Mouse (Mus musculus) limb, embryonic 13.5 days (tissue): ENCODE results near the gene Phldb2. TPM values are rescaled to one million over a fixed set of nuclear protein-coding genes. Genes with fewer than 3 reads are reported as not detected.

Source experiments
- ATAC-seq: fragments of 200-750 bp; cut with Nextera tagmentation; 2 replicates; pipeline ENCODE4 v1.8.0; 2017; ENCODE audit warnings: low read depth, moderate number of reproducible peaks, moderate TSS enrichment; ENCODE audit not compliant: low FRiP score
- H3K27ac ChIP-seq: fragments of 300-500 bp; sonication (generic); 2 replicates; pipeline ENCODE4 v1.5.1; 2015; ENCODE audit warnings: inconsistent platforms, mild to moderate bottlenecking, moderate library complexity
- H3K27me3 ChIP-seq: fragments of 300-500 bp; sonication (generic); 2 replicates; pipeline ENCODE4 v1.6.1; 2015; ENCODE audit warnings: mild to moderate bottlenecking, inconsistent platforms
- H3K36me3 ChIP-seq: fragments of 300-500 bp; sonication (generic); 2 replicates; pipeline ENCODE4 v1.6.1; 2015; ENCODE audit warnings: inconsistent platforms, mild to moderate bottlenecking, moderate library complexity
- H3K4me1 ChIP-seq: fragments of 300-500 bp; sonication (generic); 2 replicates; pipeline ENCODE4 v1.6.1; 2015; ENCODE audit warnings: inconsistent platforms
- H3K4me2 ChIP-seq: fragments of 300-500 bp; sonication (generic); replicated peaks from 2 replicates; pipeline ENCODE4 v1.6.1; 2015; ENCODE audit warnings: inconsistent platforms, mild to moderate bottlenecking, moderate library complexity
- H3K4me3 ChIP-seq: fragments of 300-500 bp; sonication (generic); 2 replicates; pipeline ENCODE4 v1.5.1; 2015; ENCODE audit warnings: moderate library complexity, mild to moderate bottlenecking, inconsistent platforms
- H3K9ac ChIP-seq: fragments of 300-500 bp; sonication (generic); 2 replicates; pipeline ENCODE4 v1.6.1; 2015; ENCODE audit warnings: mild to moderate bottlenecking, inconsistent platforms
- H3K9me3 ChIP-seq: fragments of 300-500 bp; sonication (generic); 2 replicates; pipeline ENCODE4 v1.6.1; 2016; ENCODE audit warnings: inconsistent platforms
- WGBS: fragments of 180-500 bp; shearing (Covaris S2); methylation state at CpG from one replicate; pipeline ENCODE4 v1.1.7; 2015; 5-methylcytosine and 5-hydroxymethylcytosine counted together
- polyA plus RNA-seq: library from polyadenylated mRNA; unstranded; fragments of >200 nt; fragmentation: Nextera tagmentation; extraction: Ambion mirVana; gene quantifications from 2 replicates; pipeline ENCODE4 v1.2.1, GENCODE M21; 2015

Gene Phldb2
- polyA plus RNA-seq, 1 experiment from 2014 or later, result 77.8 TPM

DNA sequence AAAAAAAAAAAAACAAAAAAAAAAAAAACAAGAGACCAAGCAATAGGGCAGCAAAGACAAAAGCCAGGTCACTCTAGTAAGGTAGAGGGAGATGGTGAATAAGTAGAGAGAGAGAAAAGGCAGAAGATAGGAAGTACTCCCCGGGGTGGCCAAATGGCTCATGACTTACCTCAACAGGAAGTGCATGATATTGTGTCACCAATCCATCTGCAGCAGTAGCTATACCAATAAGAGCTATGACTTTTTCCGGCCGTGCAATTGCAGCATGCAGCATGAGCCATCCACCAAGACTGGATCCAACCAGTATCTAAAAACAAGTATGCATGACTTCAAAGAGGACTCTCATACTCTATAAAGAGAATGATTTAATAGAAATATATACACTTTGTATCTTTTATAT is 216.7 kb downstream of the Phldb2 start:
- no peak overlapping the region for H3K4me3 ChIP-seq
- no peaks in the 10 kb centered on the region for H3K9me3 ChIP-seq
- no peak overlapping the region for H3K9ac ChIP-seq
- no peak overlapping the region for H3K4me2 ChIP-seq
- WGBS, result 89% methylated on average over 3 of the region's 3 CpGs
- H3K27ac ChIP-seq, result no peak overlapping the region
- no peaks in the 10 kb centered on the region for H3K27me3 ChIP-seq
- peaks cover 9% of the 10 kb centered on the region for H3K4me1 ChIP-seq
- H3K36me3 ChIP-seq, result peaks cover 52% of the 10 kb centered on the region
- ATAC-seq, result no peak

DNA sequence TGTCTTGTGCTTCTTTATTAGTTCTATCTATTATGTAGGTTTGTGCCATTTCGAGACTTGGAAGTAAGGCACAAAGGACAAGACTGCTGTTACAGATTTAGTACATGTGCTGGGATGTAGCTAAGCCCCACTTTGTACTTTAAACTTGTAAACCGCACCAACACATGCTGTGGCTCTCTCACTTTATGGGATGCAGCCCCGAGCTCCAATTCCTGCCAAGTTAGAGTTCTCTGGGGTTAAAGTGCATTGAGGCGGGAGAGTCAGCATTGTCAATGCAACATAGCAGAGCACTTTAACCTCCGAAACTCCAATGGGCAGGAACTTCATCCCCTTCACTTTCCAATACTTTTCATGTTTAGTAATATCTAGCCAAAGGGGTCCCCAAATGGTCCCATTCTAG is 224.2 kb downstream of the Phldb2 start:
- no peak overlapping the region for H3K27ac ChIP-seq
- ATAC-seq, result no peak
- no peaks in the 10 kb centered on the region for H3K27me3 ChIP-seq
- peaks cover 43% of the 10 kb centered on the region for H3K36me3 ChIP-seq
- 68% methylated on average over 5 of the region's 5 CpGs for WGBS
- H3K4me2 ChIP-seq, result no peak overlapping the region
- no peak overlapping the region for H3K4me3 ChIP-seq
- no peak overlapping the region for H3K9ac ChIP-seq
- H3K4me1 ChIP-seq, result peaks cover 7% of the 10 kb centered on the region
- H3K9me3 ChIP-seq, result no peaks in the 10 kb centered on the region

DNA sequence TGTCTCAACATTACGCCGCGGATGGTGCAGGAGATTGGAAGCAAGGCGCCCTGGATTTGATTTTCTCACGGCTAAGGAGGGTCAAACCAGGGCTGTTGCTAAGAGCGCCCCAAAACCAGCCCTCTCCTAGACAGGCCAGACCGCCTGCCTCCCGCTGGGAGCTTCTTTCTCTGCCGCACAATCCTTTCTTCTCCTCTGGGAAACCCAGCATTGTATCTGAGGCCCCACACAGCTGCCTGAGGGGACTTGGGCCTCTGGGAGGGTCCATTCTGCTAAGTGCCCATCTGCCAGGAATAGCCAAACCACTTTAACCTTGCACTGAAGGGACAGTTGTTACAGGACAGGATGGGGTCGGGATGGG is 228.7 kb downstream of the Phldb2 start:
- Histone ChIP-seq H3K9ac (peak overlapping the region; percentile 75), H3K4me3 (peak overlapping the region; percentile 59), H3K27ac (no peak overlapping the region), H3K4me1 (peaks cover 23% of the 10 kb centered on the region), H3K4me2 (peak overlapping the region; percentile 91), H3K36me3 (peaks cover 28% of the 10 kb centered on the region), H3K27me3 (no peaks in the 10 kb centered on the region), H3K9me3 (no peaks in the 10 kb centered on the region)
- ATAC-seq, result peak; percentile 60; the same call in 1 of the 2 replicates
- 3% methylated on average over 10 of the region's 10 CpGs for WGBS

DNA sequence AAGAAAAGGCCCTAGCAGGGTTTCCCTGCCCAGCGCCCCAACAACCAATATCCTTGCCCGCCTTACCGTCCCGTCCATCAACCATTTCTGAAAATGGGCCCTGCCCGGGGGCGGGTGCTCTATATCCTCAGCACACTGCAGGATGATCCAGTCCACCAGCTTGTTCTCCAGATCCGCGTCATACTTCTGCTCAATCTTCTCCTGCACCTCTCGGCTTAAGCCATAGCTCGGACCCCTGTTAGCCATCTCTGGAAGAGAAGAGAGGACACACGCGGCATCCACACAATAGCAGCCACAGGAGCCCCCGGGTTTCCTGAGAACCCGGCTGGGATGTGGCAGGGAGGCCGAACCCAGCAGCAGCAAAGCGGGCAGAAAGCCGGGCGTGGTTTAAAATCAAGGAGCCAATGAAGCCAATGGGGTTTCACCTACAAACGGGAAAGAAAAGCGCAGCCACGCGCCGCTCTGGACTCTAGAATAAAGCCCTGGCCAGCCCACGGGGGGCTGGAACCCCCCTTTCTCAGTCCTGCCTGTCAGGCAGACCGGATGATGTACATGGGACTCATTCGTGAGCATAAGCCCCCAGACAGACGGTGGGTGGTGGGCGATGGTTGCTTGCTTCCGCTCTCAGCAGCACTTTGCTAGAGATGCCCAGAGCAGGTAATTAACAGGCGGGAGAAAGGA is 229.2 kb downstream of the Phldb2 start, which contains the start of gene Tagln3:
TSS of gene Tagln3 (minus strand) at position 548 of the 681 bp plus-strand sequence.
- Histone ChIP-seq H3K27ac (no peak within 1 kb of the TSS; the same call in 1 of the 2 replicates), H3K27me3 (no peaks in the 10 kb centered on the region), H3K4me2 (peak within 1 kb of the TSS; percentile 91), H3K36me3 (peaks cover 22% of the 10 kb centered on the region), H3K9me3 (no peaks in the 10 kb centered on the region), H3K9ac (peak within 1 kb of the TSS; percentile 75), H3K4me3 (peak within 1 kb of the TSS; percentile 59), H3K4me1 (peaks cover 23% of the 10 kb centered on the region)
- WGBS, result under 1% methylated on average over 30 of the region's 30 CpGs
- ATAC-seq, result peak; percentile 76

DNA sequence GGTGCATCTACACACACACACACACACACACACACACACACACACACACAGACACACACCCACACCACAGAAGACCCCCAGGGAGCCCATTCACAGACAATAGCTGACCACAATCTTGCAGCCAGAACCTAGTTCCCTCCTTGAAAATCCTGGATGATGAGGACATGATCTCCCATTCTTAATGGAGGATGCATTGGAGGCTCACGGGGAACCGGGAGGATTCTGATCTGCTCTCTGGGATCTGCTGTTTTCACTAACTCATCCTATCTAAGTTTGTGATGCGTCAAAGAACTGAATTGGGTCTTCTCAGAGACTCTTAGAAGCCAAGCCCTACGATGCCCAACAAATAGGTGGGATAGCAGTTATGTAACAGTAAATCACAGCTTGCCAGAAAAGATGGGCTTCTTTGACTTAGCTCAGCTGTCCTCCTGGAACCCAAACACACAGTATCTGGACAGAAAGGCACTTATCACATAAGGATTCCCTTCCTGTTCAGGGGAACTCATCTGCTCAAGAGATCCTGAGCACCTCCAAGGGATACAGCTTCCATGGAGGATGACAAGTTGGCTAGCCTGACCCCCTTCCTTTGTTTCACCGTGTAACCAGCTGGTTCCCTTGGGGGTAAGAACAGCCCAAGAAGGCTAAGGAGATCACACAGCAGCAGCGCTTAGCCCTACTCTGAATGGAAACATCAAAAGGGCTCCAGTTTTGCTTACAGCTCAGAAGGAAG is 230.1 kb downstream of the Phldb2 start:
- H3K4me3 ChIP-seq, result peak overlapping the region; percentile 59
- H3K4me1 ChIP-seq, result peaks cover 23% of the 10 kb centered on the region
- WGBS, result 57% methylated on average over 6 of the region's 6 CpGs
- no peaks in the 10 kb centered on the region for H3K9me3 ChIP-seq
- peak overlapping the region; percentile 75 for H3K9ac ChIP-seq
- no peak overlapping the region for H3K27ac ChIP-seq
- peak; percentile 37; the same call in 1 of the 2 replicates for ATAC-seq
- no peaks in the 10 kb centered on the region for H3K27me3 ChIP-seq
- peak overlapping the region; percentile 91 for H3K4me2 ChIP-seq
- peaks cover 24% of the 10 kb centered on the region for H3K36me3 ChIP-seq

DNA sequence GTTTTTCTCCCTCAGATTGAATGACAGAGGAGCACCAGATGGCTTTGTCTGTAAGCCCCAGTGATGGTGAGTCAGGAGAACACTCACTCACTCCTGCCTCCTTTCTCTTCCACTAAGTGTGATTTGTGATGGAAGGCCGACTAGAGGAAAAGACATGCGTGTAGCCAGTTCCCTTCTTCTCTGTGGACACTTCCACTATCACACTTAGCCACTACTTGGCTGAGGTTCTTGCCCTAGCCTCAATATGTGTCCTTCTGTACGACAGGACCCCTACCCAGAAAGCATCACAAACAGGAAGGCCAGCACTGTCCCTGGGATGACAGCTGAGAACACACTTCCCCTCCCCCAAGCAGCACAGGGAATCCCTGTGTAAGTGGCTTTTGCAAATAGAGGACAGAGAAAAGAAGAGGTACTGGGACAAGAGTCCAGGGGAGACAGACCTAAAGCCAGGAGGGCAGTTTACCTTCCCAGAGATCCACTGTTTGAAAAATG is 230.9 kb downstream of the Phldb2 start:
- Histone ChIP-seq H3K4me3 (no peak overlapping the region), H3K36me3 (peaks cover 25% of the 10 kb centered on the region), H3K9ac (no peak overlapping the region), H3K27ac (no peak overlapping the region), H3K4me2 (peak overlapping the region; percentile 91), H3K9me3 (no peaks in the 10 kb centered on the region), H3K4me1 (peaks cover 23% of the 10 kb centered on the region), H3K27me3 (no peaks in the 10 kb centered on the region)
- 84% methylated on average over 3 of the region's 3 CpGs for WGBS
- no peak for ATAC-seq

DNA sequence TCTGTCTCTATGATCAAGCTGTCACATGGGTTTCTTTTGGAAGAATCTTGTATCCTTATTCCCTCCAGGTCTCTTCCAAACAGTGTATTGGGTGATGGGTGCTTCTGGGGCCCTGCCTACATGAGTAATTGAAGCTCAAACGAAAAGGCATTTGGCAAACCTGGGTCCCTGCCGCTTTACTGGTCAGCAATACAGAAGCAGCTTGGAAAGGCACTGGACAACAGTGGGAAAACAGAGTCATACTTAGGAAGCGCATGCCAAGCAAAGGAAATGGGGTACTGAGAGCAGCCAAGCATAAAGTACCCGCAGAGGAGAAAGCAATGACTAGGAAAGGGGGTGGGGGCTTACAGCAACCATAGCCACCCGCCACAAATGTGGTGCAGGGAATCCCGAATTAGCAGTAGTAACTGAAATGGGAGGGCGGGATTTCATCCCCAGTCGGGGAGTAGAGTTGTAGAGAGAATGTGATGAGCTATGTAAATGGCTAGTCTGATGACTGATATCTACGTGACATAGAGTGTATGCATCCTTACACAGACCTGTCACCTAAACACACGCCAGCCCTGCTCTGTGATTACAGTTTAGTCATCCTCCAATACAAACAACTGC is 233.3 kb downstream of the Phldb2 start:
- no peak overlapping the region for H3K4me2 ChIP-seq
- H3K9me3 ChIP-seq, result 0 out of 2 replicates have a peak, but pooled peaks cover 10% of the 10 kb centered on the region
- no peaks in the 10 kb centered on the region for H3K27me3 ChIP-seq
- ATAC-seq, result no peak
- H3K4me3 ChIP-seq, result no peak overlapping the region
- H3K27ac ChIP-seq, result no peak overlapping the region
- H3K36me3 ChIP-seq, result peaks cover 38% of the 10 kb centered on the region
- WGBS, result 87% methylated on average over 10 of the region's 10 CpGs
- H3K9ac ChIP-seq, result no peak overlapping the region
- peaks cover 23% of the 10 kb centered on the region for H3K4me1 ChIP-seq

DNA sequence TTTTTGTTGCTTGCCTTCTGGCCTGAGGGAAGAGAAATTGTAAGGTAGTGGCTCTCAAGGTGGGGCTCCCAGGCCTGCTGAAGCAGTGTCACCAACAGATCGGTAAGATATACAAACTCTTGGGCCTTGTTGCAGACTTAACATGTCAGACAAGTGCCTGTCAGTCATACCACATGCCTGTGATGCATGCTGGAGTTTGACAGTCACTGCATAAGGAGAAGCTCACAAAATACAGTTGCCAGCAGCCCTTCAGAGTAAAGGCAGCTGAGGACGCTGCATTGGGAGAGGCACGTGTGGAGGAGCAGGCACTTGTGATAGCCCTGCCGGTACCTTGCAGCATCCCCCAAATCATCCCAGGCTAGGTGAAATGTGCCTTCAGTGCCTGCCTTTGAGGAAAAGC is 235.1 kb downstream of the Phldb2 start:
- ATAC-seq, result no peak
- Histone ChIP-seq H3K4me1 (peaks cover 9% of the 10 kb centered on the region), H3K4me3 (no peak overlapping the region), H3K27ac (no peak overlapping the region), H3K9me3 (0 out of 2 replicates have a peak, but pooled peaks cover 10% of the 10 kb centered on the region), H3K4me2 (no peak overlapping the region), H3K9ac (no peak overlapping the region), H3K36me3 (peaks cover 38% of the 10 kb centered on the region), H3K27me3 (no peaks in the 10 kb centered on the region)
- WGBS, result 76% methylated on average over 4 of the region's 4 CpGs

DNA sequence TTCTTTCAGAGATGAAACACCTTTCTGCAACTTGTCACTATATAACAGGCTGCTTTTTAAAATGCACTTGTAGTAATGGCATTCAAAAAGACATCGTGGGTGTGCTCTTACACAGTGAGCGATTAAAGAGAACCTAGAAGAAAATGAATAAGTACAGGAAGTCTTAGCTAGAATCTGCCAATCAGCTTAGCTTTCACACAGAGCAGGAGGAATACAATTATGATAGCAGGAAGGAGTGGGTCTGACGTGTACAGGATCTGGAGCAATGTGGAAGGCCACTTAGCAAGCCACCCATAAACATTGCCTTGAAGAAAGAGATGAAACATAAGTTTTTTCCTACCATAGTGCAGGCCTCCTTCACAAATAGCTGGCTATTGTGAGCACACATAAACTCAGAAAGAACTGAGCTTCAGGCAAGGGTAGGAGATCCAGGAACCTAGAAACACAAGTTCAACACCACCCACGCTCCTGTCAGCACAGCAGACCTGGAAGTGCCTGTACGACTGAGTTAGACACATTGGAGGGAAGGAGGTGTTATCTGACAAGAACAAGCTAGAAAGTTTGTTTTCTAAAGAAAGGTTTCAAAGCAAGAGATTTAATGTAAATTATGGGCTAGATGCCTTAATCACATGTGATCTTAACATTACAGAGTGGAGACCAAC is 238.8 kb downstream of the Phldb2 start:
- H3K36me3 ChIP-seq, result peaks cover 28% of the 10 kb centered on the region
- ATAC-seq, result no peak
- 0 out of 2 replicates have a peak, but pooled peaks cover 10% of the 10 kb centered on the region for H3K9me3 ChIP-seq
- H3K4me2 ChIP-seq, result no peak overlapping the region
- no peak overlapping the region for H3K4me3 ChIP-seq
- no peak overlapping the region for H3K9ac ChIP-seq
- no peak overlapping the region for H3K27ac ChIP-seq
- no peaks in the 10 kb centered on the region for H3K27me3 ChIP-seq
- WGBS, result 81% methylated on average over 5 of the region's 5 CpGs
- H3K4me1 ChIP-seq, result no peaks in the 10 kb centered on the region

DNA sequence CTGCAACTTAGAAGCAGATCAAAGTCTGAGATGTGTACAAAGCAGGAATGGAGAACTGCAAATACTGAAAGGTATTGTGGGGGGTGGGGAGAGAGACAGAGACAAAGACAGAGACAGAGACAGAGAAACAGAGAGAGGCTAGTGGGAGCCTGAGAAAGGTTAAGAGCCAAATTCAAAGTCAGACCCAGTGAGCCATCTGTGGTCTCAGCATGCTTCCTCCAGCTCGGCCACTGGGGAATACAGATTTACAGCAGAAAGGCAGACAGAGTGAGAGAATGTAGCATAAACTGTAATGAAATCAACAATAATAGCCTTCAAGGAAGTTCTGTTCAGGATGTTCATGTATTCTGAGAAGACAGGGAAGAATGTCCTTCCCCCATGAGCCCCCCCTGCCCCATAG is 239.5 kb downstream of the Phldb2 start:
- Histone ChIP-seq H3K36me3 (peaks cover 26% of the 10 kb centered on the region), H3K9me3 (0 out of 2 replicates have a peak, but pooled peaks cover 10% of the 10 kb centered on the region), H3K4me3 (no peak overlapping the region), H3K4me2 (no peak overlapping the region), H3K27ac (no peak overlapping the region), H3K27me3 (no peaks in the 10 kb centered on the region), H3K9ac (no peak overlapping the region), H3K4me1 (no peaks in the 10 kb centered on the region)
- ATAC-seq, result no peak
- WGBS, result 77% methylated on average over 1 of the region's 1 CpGs

DNA sequence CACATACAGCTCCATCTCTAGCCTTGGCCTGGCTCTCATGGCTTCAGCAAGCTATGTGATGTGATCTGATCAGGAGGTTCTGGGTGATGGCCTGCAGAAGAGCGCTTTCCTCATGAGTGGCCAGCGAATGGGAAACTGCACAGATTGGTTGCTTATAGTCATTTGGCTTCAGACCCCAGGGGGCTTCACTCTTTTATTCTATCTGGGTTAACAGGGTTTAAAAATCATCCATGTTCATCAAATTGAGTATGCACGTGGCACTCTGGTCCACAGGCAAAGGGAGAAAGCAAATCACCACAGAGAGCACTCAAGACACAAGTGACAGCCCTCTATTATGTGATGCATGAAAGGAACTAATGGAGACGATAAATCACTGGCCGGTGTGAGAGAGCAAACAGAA is 240.1 kb downstream of the Phldb2 start:
- 0 out of 2 replicates have a peak, but pooled peaks cover 10% of the 10 kb centered on the region for H3K9me3 ChIP-seq
- H3K27me3 ChIP-seq, result no peaks in the 10 kb centered on the region
- peaks cover 20% of the 10 kb centered on the region for H3K36me3 ChIP-seq
- no peaks in the 10 kb centered on the region for H3K4me1 ChIP-seq
- no peak overlapping the region for H3K4me2 ChIP-seq
- H3K4me3 ChIP-seq, result no peak overlapping the region
- H3K9ac ChIP-seq, result no peak overlapping the region
- no peak overlapping the region for H3K27ac ChIP-seq
- ATAC-seq, result no peak
- 86% methylated on average over 5 of the region's 5 CpGs for WGBS
